Mouse (Mus musculus): ENCODE measurements at regions not wholly inside any gene's neighbourhood (a gene's known extent, or its start where the extent isn't known, plus 50 kb on each side); places are given as distances from the start of the nearest gene placed in this dataset.

GRCm38 (mm10) chr16:82038616-82039015 lies 789.6 kb upstream of the Gm21833 start:
- peak in 1 of 2 experiments; percentile 59 for DNase-seq (ENCODE audit: low spot score in 2 of 2)

Measured in layer of hippocampus, adult 18-20 months (tissue).